Mouse (Mus musculus): ENCODE data around the gene Krtap3-2. TPM values are rescaled to one million over a fixed set of nuclear protein-coding genes. Genes with fewer than 3 reads are reported as not detected.

The Krtap3-2 gene
- polyA plus RNA-seq, 1 experiment from 2014 or later: not detected

DNA sequence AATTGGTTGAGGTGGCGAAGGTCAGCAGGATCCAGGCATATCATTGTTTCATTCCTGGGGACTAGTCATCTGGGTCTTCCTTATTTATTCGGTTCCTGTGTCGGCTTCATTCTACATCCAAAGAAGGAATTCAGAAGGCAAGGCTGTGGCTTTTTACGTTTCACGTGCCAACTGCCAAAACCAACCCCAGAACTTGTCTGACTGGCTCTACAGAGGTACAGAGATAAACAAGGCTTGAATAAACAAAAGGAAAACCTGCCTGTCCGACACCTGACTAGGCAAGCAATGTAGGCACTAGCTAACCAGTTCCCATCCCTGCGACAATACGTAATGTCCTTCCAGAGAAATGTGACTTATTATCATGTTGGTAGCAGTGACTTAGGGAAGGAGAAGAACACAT, 42.6 kb downstream of the Krtap3-2 start:
- Histone ChIP-seq H3K9me3 (ENCODE audit: low read length) (no peaks in the 10 kb centered on the region), H3K36me3 (replicated peaks; ENCODE audit: insufficient read depth, low read length) (no peaks in the 10 kb centered on the region), H3K27me3 (ENCODE audit: insufficient read depth, low read length) (no peaks in the 10 kb centered on the region), H3K4me2 (ENCODE audit: low read depth, low read length) (no peak overlapping the region), H3K27ac (ENCODE audit: low read depth) (no peak overlapping the region), H3K9ac (replicated peaks) (no peak overlapping the region), H3K4me3 (ENCODE audit: low read depth, low read length) (no peak overlapping the region), H3K4me1 (ENCODE audit: insufficient read depth) (no peaks in the 10 kb centered on the region)
- TF ChIP-seq EP300 (IDR thresholded peaks at IDR 0.05; ENCODE audit: low read depth) (no peak), CTCF (IDR thresholded peaks at IDR 0.05; ENCODE audit: low read depth) (no peak)
- no peak for ATAC-seq
- no peak for DNase-seq
- WGBS (ENCODE audit: insufficient replicate concordance): 69% methylated on average over 8 of the region's 8 CpGs

Other genes starting within 250 kb of the Krtap3-2 start
- gene Krt25, start 233.9 kb downstream of the Krtap3-2 start, polyA plus RNA-seq (2015; fragmentation: Nextera tagmentation; extraction: Ambion mirVana): 0.11 and 0.14 TPM in 2 replicates
- not detected in 2 replicates for gene Krt26, start 218.9 kb downstream of the Krtap3-2 start, polyA plus RNA-seq (2015; fragmentation: Nextera tagmentation; extraction: Ambion mirVana)
- not detected in 2 replicates for gene Krt27, start 205.7 kb downstream of the Krtap3-2 start, polyA plus RNA-seq (2015; fragmentation: Nextera tagmentation; extraction: Ambion mirVana)
- not detected in 2 replicates for gene Krt28, start 181.9 kb downstream of the Krtap3-2 start, polyA plus RNA-seq (2015; fragmentation: Nextera tagmentation; extraction: Ambion mirVana)
- 6.3 and 7.0 TPM in 2 replicates for gene Krt10, start 167.5 kb downstream of the Krtap3-2 start, polyA plus RNA-seq (2015; fragmentation: Nextera tagmentation; extraction: Ambion mirVana)
- not detected in 2 replicates for gene Krt12, start 134.6 kb downstream of the Krtap3-2 start, polyA plus RNA-seq (2015; fragmentation: Nextera tagmentation; extraction: Ambion mirVana)
- gene Krt20, start 118.7 kb downstream of the Krtap3-2 start, polyA plus RNA-seq (2015; fragmentation: Nextera tagmentation; extraction: Ambion mirVana): 13.3 and 14.5 TPM in 2 replicates
- 15.7 and 16.5 TPM in 2 replicates for gene Krt23, start 63.7 kb downstream of the Krtap3-2 start, polyA plus RNA-seq (2015; fragmentation: Nextera tagmentation; extraction: Ambion mirVana)
- gene Krt39, start 35.5 kb downstream of the Krtap3-2 start, polyA plus RNA-seq (2015; fragmentation: Nextera tagmentation; extraction: Ambion mirVana): not detected in 2 replicates
- not detected in 2 replicates for gene Krt40, start 13.7 kb downstream of the Krtap3-2 start, polyA plus RNA-seq (2015; fragmentation: Nextera tagmentation; extraction: Ambion mirVana)
- gene Krtap3-3, start 6.0 kb downstream of the Krtap3-2 start, polyA plus RNA-seq (2015; fragmentation: Nextera tagmentation; extraction: Ambion mirVana): not detected in 2 replicates
- not detected in 2 replicates for gene Gm11939, start 2.6 kb upstream of the Krtap3-2 start, polyA plus RNA-seq (2015; fragmentation: Nextera tagmentation; extraction: Ambion mirVana)
- gene Krtap3-1, start 9.8 kb upstream of the Krtap3-2 start, polyA plus RNA-seq (2015; fragmentation: Nextera tagmentation; extraction: Ambion mirVana): not detected in 2 replicates
- gene Krtap1-5, start 24.2 kb upstream of the Krtap3-2 start, polyA plus RNA-seq (2015; fragmentation: Nextera tagmentation; extraction: Ambion mirVana): not detected in 2 replicates
- gene Krtap1-4, start 26.8 kb upstream of the Krtap3-2 start, polyA plus RNA-seq (2015; fragmentation: Nextera tagmentation; extraction: Ambion mirVana): not detected in 2 replicates
- gene Krtap1-3, start 34.5 kb upstream of the Krtap3-2 start, polyA plus RNA-seq (2015; fragmentation: Nextera tagmentation; extraction: Ambion mirVana): not detected in 2 replicates
- gene Krtap9-3, start 41.3 kb upstream of the Krtap3-2 start, polyA plus RNA-seq (2015; fragmentation: Nextera tagmentation; extraction: Ambion mirVana): not detected in 2 replicates
- gene Gm11938, start 46.5 kb upstream of the Krtap3-2 start, polyA plus RNA-seq (2015; fragmentation: Nextera tagmentation; extraction: Ambion mirVana): not detected in 2 replicates
- not detected in 2 replicates for gene Gm11937, start 53.3 kb upstream of the Krtap3-2 start, polyA plus RNA-seq (2015; fragmentation: Nextera tagmentation; extraction: Ambion mirVana)
- gene Krtap2-4, start 58.0 kb upstream of the Krtap3-2 start, polyA plus RNA-seq (2015; fragmentation: Nextera tagmentation; extraction: Ambion mirVana): not detected in 2 replicates
- not detected in 2 replicates for gene Gm11562, start 63.6 kb upstream of the Krtap3-2 start, polyA plus RNA-seq (2015; fragmentation: Nextera tagmentation; extraction: Ambion mirVana)
- gene Krtap4-1, start 71.4 kb upstream of the Krtap3-2 start, polyA plus RNA-seq (2015; fragmentation: Nextera tagmentation; extraction: Ambion mirVana): not detected in 2 replicates
- gene Krtap4-2, start 78.2 kb upstream of the Krtap3-2 start, polyA plus RNA-seq (2015; fragmentation: Nextera tagmentation; extraction: Ambion mirVana): not detected in 2 replicates
- gene Krtap4-7, start 87.2 kb upstream of the Krtap3-2 start, polyA plus RNA-seq (2015; fragmentation: Nextera tagmentation; extraction: Ambion mirVana): not detected in 2 replicates
- not detected in 2 replicates for gene Gm11555, start 93.4 kb upstream of the Krtap3-2 start, polyA plus RNA-seq (2015; fragmentation: Nextera tagmentation; extraction: Ambion mirVana)
- not detected in 2 replicates for gene Gm11563, start 102.1 kb upstream of the Krtap3-2 start, polyA plus RNA-seq (2015; fragmentation: Nextera tagmentation; extraction: Ambion mirVana)
- not detected in 2 replicates for gene Krtap4-6, start 109.1 kb upstream of the Krtap3-2 start, polyA plus RNA-seq (2015; fragmentation: Nextera tagmentation; extraction: Ambion mirVana)
- gene Gm14190, start 133.9 kb upstream of the Krtap3-2 start, polyA plus RNA-seq (2015; fragmentation: Nextera tagmentation; extraction: Ambion mirVana): not detected in 2 replicates
- gene Gm14180, start 177.4 kb upstream of the Krtap3-2 start, polyA plus RNA-seq (2015; fragmentation: Nextera tagmentation; extraction: Ambion mirVana): not detected in 2 replicates
- gene Gm11595, start 216.1 kb upstream of the Krtap3-2 start, polyA plus RNA-seq (2015; fragmentation: Nextera tagmentation; extraction: Ambion mirVana): not detected in 2 replicates
- not detected in 2 replicates for gene Krtap4-8, start 223.9 kb upstream of the Krtap3-2 start, polyA plus RNA-seq (2015; fragmentation: Nextera tagmentation; extraction: Ambion mirVana)
- gene Krtap4-9, start 228.3 kb upstream of the Krtap3-2 start, polyA plus RNA-seq (2015; fragmentation: Nextera tagmentation; extraction: Ambion mirVana): not detected in 2 replicates
- not detected in 2 replicates for gene Gm11596, start 236.6 kb upstream of the Krtap3-2 start, polyA plus RNA-seq (2015; fragmentation: Nextera tagmentation; extraction: Ambion mirVana)
- gene Gm11569, start 242.1 kb upstream of the Krtap3-2 start, polyA plus RNA-seq (2015; fragmentation: Nextera tagmentation; extraction: Ambion mirVana): not detected in 2 replicates
- not detected in 2 replicates for gene Gm11554, start 247.6 kb upstream of the Krtap3-2 start, polyA plus RNA-seq (2015; fragmentation: Nextera tagmentation; extraction: Ambion mirVana)

Data from liver, postnatal 0 days (tissue).